Mouse (Mus musculus) hindbrain, embryonic 16.5 days (tissue): ENCODE data around the gene Atp1a4. TPM values are rescaled to one million over a fixed set of nuclear protein-coding genes. Genes with fewer than 3 reads are reported as not detected.

Source experiments
- ATAC-seq: fragments of 200-750 bp; cut with Nextera tagmentation; 2 replicates; pipeline ENCODE4 v1.8.0; 2017; ENCODE audit warnings: moderate TSS enrichment, moderate library complexity
- H3K27ac ChIP-seq: fragments of 300-500 bp; sonication (generic); 2 replicates; pipeline ENCODE4 v1.5.1; 2014; ENCODE audit warnings: low read depth, mild to moderate bottlenecking, control low read depth, low read length, moderate library complexity
- H3K27me3 ChIP-seq: fragments of 300-500 bp; sonication (generic); replicated peaks from 2 replicates; pipeline ENCODE4 v1.6.1; 2014; ENCODE audit warnings: low read length; ENCODE audit not compliant: control insufficient read depth, insufficient read depth
- H3K36me3 ChIP-seq: fragments of 300-500 bp; sonication (generic); 2 replicates; pipeline ENCODE4 v1.6.1; 2014; ENCODE audit warnings: mild to moderate bottlenecking, low read length, moderate library complexity, mixed read lengths; ENCODE audit not compliant: control insufficient read depth, insufficient read depth
- H3K4me1 ChIP-seq: fragments of 300-500 bp; sonication (generic); 2 replicates; pipeline ENCODE4 v1.6.1; 2014; ENCODE audit warnings: low read depth, low read length; ENCODE audit not compliant: control insufficient read depth, insufficient read depth
- H3K4me2 ChIP-seq: fragments of 300-500 bp; sonication (generic); 2 replicates; pipeline ENCODE4 v1.6.1; 2014; ENCODE audit warnings: mild to moderate bottlenecking, low read length, control low read depth, moderate library complexity
- H3K4me3 ChIP-seq: fragments of 300-500 bp; sonication (generic); 2 replicates; pipeline ENCODE4 v1.5.1; 2014; ENCODE audit warnings: mild to moderate bottlenecking, low read length, control low read depth, moderate library complexity
- H3K9ac ChIP-seq: fragments of 300-500 bp; sonication (generic); 2 replicates; pipeline ENCODE4 v1.6.1; 2014; ENCODE audit warnings: low read depth, mild to moderate bottlenecking, control low read depth, low read length, moderate library complexity
- H3K9me3 ChIP-seq: fragments of 300-500 bp; sonication (generic); 2 replicates; pipeline ENCODE4 v1.6.1; 2014; ENCODE audit warnings: mild to moderate bottlenecking, low read length, moderate library complexity; ENCODE audit not compliant: control insufficient read depth
- WGBS: fragments of 180-500 bp; shearing (Covaris S2); extraction: QIAGEN DNeasy Blood & Tissue Kit; methylation state at CpG from one replicate; pipeline ENCODE4 v1.1.7; 2014; 5-methylcytosine and 5-hydroxymethylcytosine counted together
- polyA plus RNA-seq: library from polyadenylated mRNA; unstranded; fragments of >200 nt; fragmentation: Nextera tagmentation; extraction: Ambion mirVana; gene quantifications from 2 replicates; pipeline ENCODE4 v1.2.1, GENCODE M21; 2015

Gene Atp1a4
- polyA plus RNA-seq, 1 experiment from 2014 or later, result not detected

DNA sequence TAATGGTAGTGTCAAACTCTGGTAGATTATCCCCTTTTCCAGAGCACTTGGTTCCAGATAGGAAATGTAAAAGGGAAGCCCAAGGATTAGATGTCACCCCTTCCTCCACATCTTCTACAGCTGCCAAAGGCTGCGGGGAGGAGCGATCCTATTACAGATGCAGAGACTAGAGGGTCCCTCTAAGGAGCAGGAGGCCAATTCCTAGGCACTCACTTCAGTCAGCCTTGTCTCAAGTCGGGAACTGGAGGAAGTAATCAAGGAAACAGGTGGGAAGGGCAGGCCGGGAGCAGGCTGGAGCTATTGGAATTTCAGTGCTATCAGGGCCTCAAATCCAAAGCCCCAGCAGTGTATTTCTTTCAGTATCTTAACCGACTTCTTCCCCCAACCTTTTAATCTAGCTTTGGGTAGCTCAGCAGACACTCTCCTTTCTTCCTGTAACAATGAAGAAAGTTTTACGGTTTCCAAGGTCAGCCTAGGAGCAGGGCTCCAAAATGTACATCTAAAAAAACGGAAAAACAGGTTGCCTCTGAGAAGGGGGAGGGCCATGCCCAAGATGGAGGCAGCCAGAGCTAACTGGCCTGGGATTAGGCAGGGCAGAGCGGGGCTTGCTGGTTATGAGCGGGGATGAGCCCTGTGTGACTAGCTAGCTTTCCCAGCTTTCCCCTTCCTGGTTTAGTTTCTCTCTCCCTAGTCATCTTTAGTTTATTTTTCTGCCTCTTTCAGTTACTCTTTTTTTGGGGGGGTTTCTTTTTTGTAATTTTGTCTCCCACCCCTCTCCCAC lies 54.0 kb downstream of the Atp1a4 start:
- peak overlapping the region; percentile 95 for H3K4me2 ChIP-seq
- no peak for ATAC-seq
- WGBS, result 7% methylated on average over 9 of the region's 9 CpGs
- H3K27ac ChIP-seq, result peak overlapping the region; percentile 94
- H3K9ac ChIP-seq, result peak overlapping the region; percentile 92
- peak overlapping the region; percentile 88 for H3K4me3 ChIP-seq
- no peaks in the 10 kb centered on the region for H3K27me3 ChIP-seq
- no peaks in the 10 kb centered on the region for H3K9me3 ChIP-seq
- peaks cover 68% of the 10 kb centered on the region for H3K4me1 ChIP-seq
- H3K36me3 ChIP-seq, result peaks cover 11% of the 10 kb centered on the region

DNA sequence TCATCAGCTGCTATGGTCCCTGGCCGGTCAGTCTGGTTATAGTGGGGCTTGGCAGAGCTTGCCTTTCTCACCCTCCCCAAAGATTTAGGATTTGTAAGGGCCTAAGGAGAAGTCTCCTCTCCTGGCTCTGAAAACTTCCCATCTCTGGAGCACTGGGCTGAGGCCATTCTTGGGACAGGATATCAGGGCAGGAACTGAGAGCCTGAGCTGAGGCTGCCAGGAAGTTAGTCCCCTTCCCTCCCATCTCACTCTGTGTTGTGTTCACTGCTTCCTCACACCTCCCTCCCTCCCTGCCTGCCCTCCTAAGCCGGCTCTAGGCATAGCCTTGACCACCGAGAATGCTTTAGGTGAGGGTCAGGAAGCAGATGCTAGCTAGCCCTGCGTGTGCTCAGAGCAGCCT lies 54.6 kb downstream of the Atp1a4 start:
- ATAC-seq, result no peak
- Histone ChIP-seq H3K4me3 (peak overlapping the region; percentile 88), H3K9ac (peak overlapping the region; percentile 3), H3K9me3 (no peaks in the 10 kb centered on the region), H3K4me2 (peak overlapping the region; percentile 95), H3K27ac (peak overlapping the region; percentile 94), H3K36me3 (peaks cover 14% of the 10 kb centered on the region), H3K27me3 (no peaks in the 10 kb centered on the region), H3K4me1 (peaks cover 68% of the 10 kb centered on the region)
- 4% methylated on average over 4 of the region's 4 CpGs for WGBS

- peak overlapping the region; percentile 95 for H3K4me2 ChIP-seq
- ATAC-seq, result peak; percentile 9; the same call in 1 of the 2 replicates
- H3K4me1 ChIP-seq, result peaks cover 68% of the 10 kb centered on the region
- 3% methylated on average over 2 of the region's 2 CpGs for WGBS
- peaks cover 20% of the 10 kb centered on the region for H3K36me3 ChIP-seq
- peak overlapping the region; percentile 94 for H3K27ac ChIP-seq
- H3K9ac ChIP-seq, result peak overlapping the region; percentile 56
- peak overlapping the region; percentile 88; the same call in 1 of the 2 replicates for H3K4me3 ChIP-seq
- no peaks in the 10 kb centered on the region for H3K27me3 ChIP-seq
- H3K9me3 ChIP-seq, result no peaks in the 10 kb centered on the region
Observed at GRCm38 (mm10) chr1:172202894-172203522, 55.2 kb downstream of the Atp1a4 start.

DNA sequence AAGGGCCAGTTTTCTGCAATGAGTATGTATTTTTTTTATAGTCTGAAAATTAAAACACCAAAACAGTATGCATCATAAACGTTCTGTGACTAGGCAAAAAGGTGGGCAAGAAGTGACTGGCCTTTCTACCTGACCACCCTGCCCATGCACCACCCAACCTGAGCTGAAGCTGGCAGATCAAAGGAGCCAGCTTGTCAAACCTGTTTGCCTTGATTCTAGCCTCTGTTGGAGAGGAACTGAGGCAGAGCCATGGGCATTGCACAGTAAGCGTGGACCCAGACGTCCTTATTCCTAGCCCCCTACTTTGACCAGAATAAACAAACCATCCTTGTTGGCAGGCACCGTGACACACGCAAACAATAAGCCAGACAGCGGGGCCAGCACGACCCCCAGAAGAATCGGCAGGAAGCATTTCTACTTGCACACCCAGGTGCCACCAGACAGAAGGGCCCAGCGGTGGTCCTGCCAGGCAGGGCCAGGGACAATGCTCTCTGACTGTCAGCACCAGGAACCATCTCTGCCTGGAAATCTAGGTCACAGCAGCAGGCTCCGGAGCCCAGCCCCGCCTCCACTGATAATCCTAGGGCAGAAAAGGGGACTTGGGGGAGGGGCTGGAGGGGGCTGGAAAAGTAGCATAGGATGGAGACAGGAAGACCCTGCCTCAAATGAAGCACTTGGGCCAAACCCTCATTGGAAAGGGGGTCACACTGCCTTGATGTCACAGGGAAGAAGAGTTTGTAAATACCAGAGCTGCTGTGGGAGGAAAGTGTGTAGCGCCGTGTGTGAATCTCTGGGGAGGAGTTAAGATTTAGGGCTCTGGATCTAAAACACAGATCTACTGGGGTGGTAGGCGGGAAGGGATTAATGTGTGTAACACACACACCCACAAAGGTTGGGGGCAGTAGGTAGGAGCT lies 56.0 kb downstream of the Atp1a4 start:
- 9% methylated on average over 14 of the region's 14 CpGs for WGBS
- no peak for ATAC-seq
- H3K27me3 ChIP-seq, result no peaks in the 10 kb centered on the region
- H3K4me1 ChIP-seq, result peaks cover 64% of the 10 kb centered on the region
- no peaks in the 10 kb centered on the region for H3K9me3 ChIP-seq
- H3K4me3 ChIP-seq, result peak overlapping the region; percentile 16
- H3K27ac ChIP-seq, result peak overlapping the region; percentile 94
- peak overlapping the region; percentile 56 for H3K9ac ChIP-seq
- peaks cover 24% of the 10 kb centered on the region for H3K36me3 ChIP-seq
- peak overlapping the region; percentile 95 for H3K4me2 ChIP-seq

DNA sequence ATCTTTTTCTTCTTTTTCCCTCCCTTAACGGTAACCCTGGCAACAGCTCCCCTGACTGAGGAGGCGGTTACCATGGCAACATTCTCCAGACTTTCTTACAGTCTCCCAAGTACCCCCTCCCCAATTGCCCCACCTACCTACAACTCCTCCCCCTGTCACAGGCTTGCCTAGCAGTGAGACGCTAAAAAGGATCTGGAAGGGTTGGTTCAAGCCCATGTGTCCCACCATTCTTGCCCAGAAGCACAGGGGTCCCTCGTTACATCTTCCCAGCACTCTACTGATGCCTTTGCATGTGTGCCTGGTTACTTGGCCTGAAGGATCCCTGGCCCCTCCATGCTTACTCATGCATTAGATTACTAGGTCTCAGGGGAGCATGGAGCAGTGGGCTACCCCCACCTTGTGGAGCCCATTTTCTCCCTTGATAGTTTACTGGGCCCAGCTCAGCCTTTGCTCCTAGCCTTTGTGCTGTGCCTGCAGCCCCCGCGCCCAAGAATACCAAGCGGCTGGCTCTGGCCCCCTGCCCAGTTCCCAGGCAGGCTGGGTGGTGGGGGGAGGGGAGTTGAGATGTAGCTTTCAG lies 57.3 kb downstream of the Atp1a4 start:
- Histone ChIP-seq H3K27ac (peak overlapping the region; percentile 94), H3K4me3 (peak overlapping the region; percentile 13; the same call in 1 of the 2 replicates), H3K36me3 (peaks cover 31% of the 10 kb centered on the region), H3K9ac (peak overlapping the region; percentile 46; the same call in 1 of the 2 replicates), H3K9me3 (no peaks in the 10 kb centered on the region), H3K27me3 (no peaks in the 10 kb centered on the region), H3K4me2 (peak overlapping the region; percentile 47), H3K4me1 (peaks cover 58% of the 10 kb centered on the region)
- whole genome bisulfite sequencing, result 17% methylated on average over 7 of the region's 7 CpGs
- ATAC-seq, result peak; percentile 61

DNA sequence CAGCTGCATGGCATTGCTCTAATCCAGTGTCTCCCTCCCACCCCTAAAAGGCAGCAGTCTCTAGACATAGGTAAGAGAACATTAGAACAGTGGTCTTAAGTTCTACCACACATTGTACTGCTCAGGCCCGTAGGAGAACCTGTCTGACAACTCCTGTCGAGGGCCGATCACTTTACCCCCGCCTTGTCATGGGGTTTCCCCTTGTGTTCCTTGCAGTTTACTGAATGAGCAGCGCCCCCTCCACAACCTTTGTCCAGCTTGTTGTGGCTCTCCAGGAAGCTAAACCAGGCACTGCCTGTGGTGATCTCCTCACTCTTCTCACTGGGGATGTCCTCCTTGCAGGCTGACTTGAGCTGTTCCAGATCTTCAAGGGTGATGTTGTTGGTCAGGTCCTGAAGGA lies 58.1 kb downstream of the Atp1a4 start:
- H3K27me3 ChIP-seq, result no peaks in the 10 kb centered on the region
- H3K36me3 ChIP-seq, result peaks cover 34% of the 10 kb centered on the region
- peak overlapping the region; percentile 21; the same call in 1 of the 2 replicates for H3K9ac ChIP-seq
- peak overlapping the region; percentile 94 for H3K27ac ChIP-seq
- 0 out of 2 replicates have a peak overlapping the region, but pooled peaks have one; percentile 9 for H3K4me2 ChIP-seq
- no peak overlapping the region for H3K4me3 ChIP-seq
- H3K4me1 ChIP-seq, result peaks cover 52% of the 10 kb centered on the region
- H3K9me3 ChIP-seq, result no peaks in the 10 kb centered on the region
- no peak for ATAC-seq
- WGBS, result 60% methylated on average over 5 of the region's 5 CpGs

- H3K36me3 ChIP-seq, result peaks cover 37% of the 10 kb centered on the region
- H3K9ac ChIP-seq, result no peak overlapping the region
- 94% methylated on average over 4 of the region's 4 CpGs for WGBS
- no peak for ATAC-seq
- H3K27me3 ChIP-seq, result no peaks in the 10 kb centered on the region
- no peak overlapping the region for H3K4me3 ChIP-seq
- no peaks in the 10 kb centered on the region for H3K9me3 ChIP-seq
- H3K27ac ChIP-seq, result no peak overlapping the region
- H3K4me2 ChIP-seq, result no peak overlapping the region
- H3K4me1 ChIP-seq, result peaks cover 42% of the 10 kb centered on the region
Observed at GRCm38 (mm10) chr1:172198996-172199395, 59.2 kb downstream of the Atp1a4 start.

DNA sequence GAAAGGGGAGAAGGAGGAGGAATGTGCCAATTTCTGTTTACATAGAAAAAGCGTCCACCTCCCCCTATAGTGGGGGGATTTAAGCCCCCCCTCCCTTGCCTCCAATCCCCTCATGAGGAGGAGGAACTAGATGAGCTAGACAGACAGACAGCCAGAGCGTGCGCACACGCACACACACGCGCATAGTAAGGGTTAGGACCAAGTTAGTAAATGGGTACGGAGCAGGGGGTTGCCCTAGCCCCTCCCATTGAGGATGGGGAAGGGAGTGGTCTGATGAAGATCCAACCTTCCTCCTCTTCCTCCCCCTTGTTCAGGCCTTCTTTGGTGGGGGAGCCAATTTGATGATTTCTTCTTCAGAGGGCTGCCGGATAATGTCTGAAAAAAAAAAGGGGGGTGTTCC lies 59.9 kb downstream of the Atp1a4 start:
- no peaks in the 10 kb centered on the region for H3K9me3 ChIP-seq
- H3K27me3 ChIP-seq, result no peaks in the 10 kb centered on the region
- ATAC-seq, result no peak
- H3K4me1 ChIP-seq, result peaks cover 35% of the 10 kb centered on the region
- H3K9ac ChIP-seq, result no peak overlapping the region
- H3K4me3 ChIP-seq, result no peak overlapping the region
- no peak overlapping the region for H3K4me2 ChIP-seq
- H3K27ac ChIP-seq, result no peak overlapping the region
- 78% methylated on average over 8 of the region's 8 CpGs for WGBS
- H3K36me3 ChIP-seq, result peaks cover 41% of the 10 kb centered on the region
